Mouse (Mus musculus) C2C12 (cell line): ENCODE measurements at regions not wholly inside any gene's neighbourhood (a gene's known extent, or its start where the extent isn't known, plus 50 kb on each side); places are given as distances from the start of the nearest gene placed in this dataset.

Experiments
- CEBPB ChIP-seq: IDR thresholded peaks from one replicate; pipeline ENCODE4 v1.6.1; 2011; ENCODE audit warnings: low read depth, mild to moderate bottlenecking, control low read depth, moderate library complexity
- CTCF ChIP-seq: IDR thresholded peaks from one replicate; pipeline ENCODE4 v1.5.1; 2011; ENCODE audit not compliant: control insufficient read depth, insufficient read depth, insufficient read length
- MAX ChIP-seq: IDR thresholded peaks from one replicate; pipeline ENCODE4 v1.6.1; 2011; ENCODE audit warnings: mild to moderate bottlenecking, control low read depth
- MYOD1 ChIP-seq: IDR thresholded peaks from one replicate; pipeline ENCODE4 v1.6.1; 2011; ENCODE audit warnings: low read depth; ENCODE audit not compliant: control insufficient read depth, insufficient read length
- MYOG ChIP-seq: IDR thresholded peaks from one replicate; pipeline ENCODE4 v1.6.1; 2011; ENCODE audit not compliant: control insufficient read depth, insufficient read length; ENCODE audit errors: extremely low read depth
- USF1 ChIP-seq: IDR thresholded peaks from one replicate; pipeline ENCODE4 v1.6.1; 2011; ENCODE audit warnings: low read depth, mild to moderate bottlenecking, control low read depth, moderate library complexity

- TF ChIP-seq CTCF: no peak
- TF ChIP-seq MAX: no peak
- no peak for TF ChIP-seq MYOG
- no peak for TF ChIP-seq USF1
- TF ChIP-seq MYOD1: no peak
- no peak for TF ChIP-seq CEBPB
Measured at GRCm38 (mm10) chr7:69142351-69142750, 393.3 kb upstream of the Arrdc4 start.
